Mouse (Mus musculus) ES-Bruce4 (cell line): ENCODE data around the gene Mllt6.

Experiments
- CTCF ChIP-seq: IDR thresholded peaks from one replicate; pipeline ENCODE4 v1.8.1; 2011; ENCODE audit warnings: low read depth, low read length
- POLR2A ChIP-seq: IDR thresholded peaks from one replicate; pipeline ENCODE4 v1.8.1; 2011; ENCODE audit warnings: low read length; ENCODE audit not compliant: insufficient read depth

DNA sequence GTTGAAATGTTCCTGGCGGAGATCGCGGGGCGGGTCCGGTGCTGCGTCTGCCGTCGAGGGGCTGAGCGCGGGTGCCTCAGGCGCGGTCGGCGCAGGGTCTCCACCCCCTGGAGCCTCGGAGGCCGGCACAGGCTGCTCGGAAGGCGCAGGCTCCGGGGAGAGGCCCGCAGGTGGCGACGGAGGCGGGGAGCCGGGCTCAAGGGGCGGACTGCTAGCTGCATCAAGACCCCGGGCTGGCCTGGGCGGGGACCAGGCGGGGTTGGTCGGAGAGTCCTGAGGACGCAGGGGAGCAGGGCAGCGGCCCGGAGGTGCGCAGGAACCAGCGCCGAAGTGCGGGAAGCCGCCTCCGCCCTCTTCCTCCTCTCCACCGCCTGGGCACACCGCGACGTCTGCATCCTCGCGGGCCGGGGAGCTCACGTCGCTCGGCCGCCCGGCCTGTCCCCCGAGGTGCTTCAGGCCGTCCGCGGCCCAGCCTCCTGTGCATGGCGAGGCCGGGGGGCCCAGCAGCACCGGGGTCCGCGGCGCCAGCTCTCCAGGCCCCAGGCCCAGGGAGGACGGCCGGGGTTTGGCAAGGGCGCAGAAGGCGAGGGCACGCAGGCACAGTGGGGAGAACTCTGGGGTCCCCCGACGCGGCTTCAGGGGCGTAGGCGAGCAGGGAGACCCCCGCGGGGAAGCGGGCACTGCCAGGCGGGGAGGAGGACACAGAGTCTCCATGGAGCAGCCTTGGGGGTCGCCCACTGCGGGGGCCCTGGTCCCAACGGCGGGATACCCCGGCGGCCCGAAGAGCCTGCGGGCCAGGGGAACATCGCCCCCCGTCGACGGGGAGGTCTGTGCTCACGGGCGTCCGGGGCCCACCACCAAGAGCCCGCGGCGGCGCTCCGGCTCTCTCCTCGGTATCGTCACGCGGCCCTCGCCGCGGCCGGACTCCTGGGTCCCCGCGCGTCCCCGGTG is 34.4 kb upstream of the Mllt6 start:
- TF ChIP-seq POLR2A, result no peak
- no peak for TF ChIP-seq CTCF
